Mouse (Mus musculus) kidney, adult 2 months (tissue): ENCODE data around the gene Zfp541.
A peak's percentile ranks its signal among the peaks of the same experiment; 100 is the strongest.

ENCODE experiments used
- CTCF ChIP-seq: fragments of 200-500 bp; conservative IDR thresholded peaks from 2 replicates; pipeline ENCODE4 v1.5.1; 2011; ENCODE audit warnings: low read depth, mild to moderate bottlenecking, control low read depth, low read length, moderate library complexity, mixed read lengths; ENCODE audit not compliant: insufficient read depth, insufficient read length
- POLR2A ChIP-seq: fragments of 200-500 bp; IDR thresholded peaks from one replicate; pipeline ENCODE4 v1.6.1; 2011; ENCODE audit warnings: low read depth, low read length, control low read depth

GRCm38 (mm10) chr7:16012576-16013263, 48.9 kb upstream of the Zfp541 start:
- TF ChIP-seq CTCF (peak; percentile 59), POLR2A (no peak)
